Mouse (Mus musculus) lung, postnatal 0 days (tissue): ENCODE results near the gene Rtbdn.

Experiments
- CTCF ChIP-seq: IDR thresholded peaks from 2 replicates; pipeline ENCODE4 v1.5.1; 2016; ENCODE audit warnings: antibody characterized with exemption, mild to moderate bottlenecking
- EP300 ChIP-seq: IDR thresholded peaks from 2 replicates; pipeline ENCODE4 v1.6.1; 2016; ENCODE audit warnings: antibody characterized with exemption, mild to moderate bottlenecking, control low read depth

DNA sequence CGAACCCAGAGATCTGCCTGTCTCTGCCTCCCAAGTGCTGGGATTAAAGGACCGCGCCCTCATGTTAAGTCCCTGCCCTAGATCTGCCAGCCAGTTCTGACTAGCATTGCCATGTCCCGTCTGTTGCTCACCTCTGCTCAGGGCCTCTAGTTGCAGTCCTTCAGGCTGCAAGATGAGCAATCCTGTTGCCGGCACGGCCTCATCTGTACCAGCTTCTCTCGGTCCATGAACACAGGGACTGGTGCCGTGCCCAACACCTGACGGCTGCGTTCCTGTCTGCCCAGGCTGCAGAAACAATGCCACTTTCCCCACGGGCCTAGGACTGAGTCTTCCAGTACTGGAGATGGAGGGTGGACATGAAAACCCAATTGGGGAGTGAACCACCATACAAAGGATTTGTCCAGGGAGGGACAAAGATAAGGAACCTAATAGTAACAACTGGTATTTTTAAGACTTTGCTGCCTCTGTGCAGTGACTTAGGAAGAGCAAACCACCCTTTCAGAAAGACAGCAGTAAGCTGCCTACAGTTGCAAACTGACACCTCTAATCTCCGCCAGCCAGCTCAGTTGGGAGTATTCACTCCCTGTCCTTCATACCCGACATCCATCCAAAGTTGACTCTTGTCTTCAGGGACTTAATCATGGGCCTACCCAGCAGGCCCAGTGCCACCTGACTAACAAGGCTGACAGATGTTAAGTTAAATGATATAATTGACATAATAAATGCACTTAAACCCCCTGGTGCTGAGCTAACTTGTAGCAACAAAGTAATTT is 20.9 kb downstream of the Rtbdn start:
- TF ChIP-seq CTCF (no peak), EP300 (no peak)
